Mouse (Mus musculus): ENCODE results near the gene Pacsin2. TPM values are rescaled to one million over a fixed set of nuclear protein-coding genes. Genes with fewer than 3 reads are reported as not detected.
"Not testable (repeated sequence)": the region's sequence is repeated elsewhere in the genome, so short reads cannot be mapped to it uniquely, and the experiment has no call there.

Pacsin2 gene
- polyA plus RNA-seq, 2 experiments from 2014 or later, result 18.3 to 26.6 TPM

GRCm38 (mm10) chr15:83478096-83478495, 13.7 kb upstream of the Pacsin2 start:
- no peak for ATAC-seq

GRCm38 (mm10) chr15:83476593-83477273, 12.3 kb upstream of the Pacsin2 start:
- ATAC-seq, result no peak

DNA sequence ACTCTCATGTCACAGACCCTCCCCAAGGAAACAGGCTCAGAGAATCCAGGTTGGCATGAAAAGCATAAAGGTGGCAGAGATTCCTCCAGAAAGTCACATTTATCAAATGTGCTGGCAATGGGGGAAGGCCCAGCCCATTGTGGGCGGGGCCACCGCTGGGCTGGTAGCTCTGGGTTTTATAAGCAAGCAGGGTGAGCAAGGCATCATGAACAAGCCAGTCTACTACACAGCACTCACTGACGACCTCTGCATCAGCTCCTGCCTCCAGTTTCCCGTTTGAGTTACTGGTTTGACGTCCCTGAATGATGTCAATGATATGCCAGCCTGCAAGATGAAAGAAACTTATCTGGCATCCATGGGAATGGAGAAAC, 10.0 kb upstream of the Pacsin2 start:
- ATAC-seq, result peak; percentile 56

DNA sequence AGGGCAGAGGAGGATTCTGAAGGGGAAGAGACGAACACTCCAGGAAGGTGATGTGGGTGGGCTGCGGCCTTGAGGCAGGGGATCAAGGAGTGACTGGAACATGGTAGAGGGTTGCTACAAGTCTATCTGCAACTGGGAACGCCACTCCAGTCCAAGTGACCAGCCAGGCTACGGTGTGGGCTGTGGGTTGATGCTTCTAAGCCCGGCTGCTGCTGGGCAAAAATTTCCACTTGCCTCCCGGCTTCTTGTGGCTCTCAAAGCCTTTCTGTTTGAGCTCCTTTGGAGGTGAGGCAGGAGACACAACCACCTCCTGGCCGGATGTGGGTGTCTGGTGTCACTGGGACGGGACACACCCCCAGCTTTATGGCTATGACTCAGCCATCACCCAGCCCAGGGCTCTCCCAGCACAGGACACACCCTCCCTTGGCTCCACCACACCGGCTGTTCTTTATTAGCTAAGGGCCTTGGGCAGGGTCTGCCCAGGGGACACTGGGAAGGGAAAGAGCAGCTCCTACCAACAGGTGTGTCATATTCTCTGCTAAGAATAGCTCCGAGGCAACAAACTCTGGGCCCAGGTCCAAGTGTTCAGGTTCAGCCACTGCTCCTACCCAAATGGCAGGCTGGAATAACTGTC, 9.5 kb upstream of the Pacsin2 start:
- peak; percentile 98 for ATAC-seq

GRCm38 (mm10) chr15:83473251-83473650, 8.8 kb upstream of the Pacsin2 start:
- no peak for ATAC-seq

DNA sequence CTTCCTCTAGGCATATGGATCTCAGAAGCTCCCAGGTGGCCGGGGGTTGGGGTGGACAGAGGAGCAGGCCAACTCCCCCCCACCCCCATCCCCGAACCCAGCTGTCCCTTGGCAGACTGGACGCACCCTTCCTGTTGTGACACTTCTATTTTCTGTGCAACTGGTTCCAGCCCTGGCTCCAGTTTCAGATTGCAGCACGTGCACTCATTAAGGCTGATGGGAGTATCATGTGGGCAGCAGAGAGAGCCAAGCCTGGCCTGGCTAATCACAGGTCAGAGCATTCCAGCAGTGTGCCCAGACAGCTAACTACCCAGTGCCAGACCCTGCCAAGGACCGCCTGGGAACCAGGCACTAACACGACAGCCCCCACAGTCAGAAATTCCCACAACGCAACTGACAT, 7.1 kb upstream of the Pacsin2 start:
- ATAC-seq, result no peak

DNA sequence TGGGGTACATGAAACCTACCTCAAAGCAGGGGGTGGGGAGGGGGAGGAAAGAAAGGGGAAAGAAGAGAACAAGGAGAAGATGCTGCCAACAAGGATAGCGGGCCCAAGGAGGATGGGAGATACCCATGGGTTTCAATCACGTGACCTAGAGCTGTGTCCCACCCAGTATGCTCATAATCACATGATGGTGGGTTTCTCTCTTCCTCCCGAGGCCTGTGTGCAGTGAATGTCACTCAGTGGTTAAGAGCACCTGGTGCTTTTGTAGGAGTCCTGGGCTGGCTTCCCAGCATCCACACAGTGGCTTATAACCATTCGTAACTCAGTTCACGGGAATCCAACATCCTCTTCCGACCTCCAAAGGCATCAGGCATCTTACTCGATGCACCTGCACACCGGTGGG, 6.0 kb upstream of the Pacsin2 start:
- ATAC-seq, result no peak

DNA sequence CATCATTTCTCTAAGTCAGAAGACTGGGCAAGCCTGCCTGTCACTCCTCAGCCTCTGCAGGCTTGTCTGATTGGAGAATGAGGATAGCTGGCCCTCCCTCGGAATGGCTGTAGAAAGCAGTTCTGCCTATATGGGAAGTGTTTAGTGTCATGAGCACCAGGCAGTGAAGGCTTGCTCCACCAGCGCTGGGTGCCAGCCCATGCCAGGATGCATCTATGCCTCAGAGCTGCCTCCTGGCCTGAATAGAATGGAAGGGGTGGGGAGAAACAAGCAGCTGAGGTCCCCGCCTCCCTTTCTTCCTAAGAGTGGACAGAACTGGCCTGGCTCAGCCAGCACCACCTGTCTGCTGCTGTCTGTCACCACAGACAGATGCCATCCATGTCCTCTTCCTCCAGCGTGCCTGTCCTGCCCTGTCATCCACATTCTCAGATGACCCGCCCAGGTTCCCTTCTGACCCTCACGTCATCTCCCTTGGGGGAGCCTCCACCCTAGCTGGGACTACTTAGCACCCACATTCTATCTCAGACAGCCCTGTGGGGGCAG, 4.9 kb upstream of the Pacsin2 start:
- no peak for ATAC-seq

GRCm38 (mm10) chr15:83467232-83467966, 3.0 kb upstream of the Pacsin2 start:
- no peak for ATAC-seq

DNA sequence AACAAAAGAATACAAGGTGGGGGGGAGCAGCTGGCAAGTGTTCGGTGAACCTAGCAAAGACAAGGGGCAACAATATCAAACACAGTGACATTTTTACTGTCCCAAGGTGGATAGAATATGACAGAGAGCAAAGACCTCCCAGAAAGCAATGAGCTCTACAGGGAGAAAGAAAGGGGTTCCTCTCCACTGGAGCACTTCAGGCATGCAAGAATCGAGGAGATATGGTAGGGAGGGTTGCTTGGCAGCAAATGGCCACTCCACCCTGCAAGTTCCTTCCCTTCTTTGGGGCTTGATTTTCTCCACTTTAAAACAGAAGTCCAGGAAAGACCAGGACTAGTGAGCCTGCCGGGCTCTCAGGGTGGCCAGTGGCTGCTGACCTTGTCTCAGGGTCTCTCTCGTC, 1.9 kb upstream of the Pacsin2 start:
- no peak for ATAC-seq

- peak; percentile 19 for ATAC-seq
Observed at GRCm38 (mm10) chr15:83464905-83465650, 672 bp upstream of the Pacsin2 start.

GRCm38 (mm10) chr15:83463369-83464082, 880 bp downstream of the Pacsin2 start:
- no peak for ATAC-seq

- not testable (repeated sequence) for ATAC-seq
Observed at GRCm38 (mm10) chr15:83462349-83462748, 2.1 kb downstream of the Pacsin2 start.

DNA sequence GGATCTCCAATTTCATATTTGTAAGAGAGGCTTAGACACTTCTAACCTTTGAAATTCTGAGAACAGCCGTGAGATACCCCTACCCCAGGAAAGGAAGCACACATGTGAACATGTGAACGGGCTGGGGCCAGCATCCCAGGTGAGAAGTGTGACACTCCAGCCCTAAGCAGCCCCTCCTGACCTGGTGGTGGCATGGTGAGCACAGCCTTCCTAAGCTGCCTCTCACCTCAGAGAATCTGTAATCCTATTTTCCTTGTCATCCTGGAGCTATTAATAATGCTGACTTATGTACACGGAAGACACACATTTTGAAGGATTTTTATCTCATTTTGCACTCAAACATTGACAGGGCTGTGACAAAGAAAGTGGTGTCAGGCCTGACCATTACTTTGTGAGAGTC, 3.5 kb downstream of the Pacsin2 start:
- no peak for ATAC-seq

GRCm38 (mm10) chr15:83457541-83457940, 6.9 kb downstream of the Pacsin2 start:
- no peak for ATAC-seq

DNA sequence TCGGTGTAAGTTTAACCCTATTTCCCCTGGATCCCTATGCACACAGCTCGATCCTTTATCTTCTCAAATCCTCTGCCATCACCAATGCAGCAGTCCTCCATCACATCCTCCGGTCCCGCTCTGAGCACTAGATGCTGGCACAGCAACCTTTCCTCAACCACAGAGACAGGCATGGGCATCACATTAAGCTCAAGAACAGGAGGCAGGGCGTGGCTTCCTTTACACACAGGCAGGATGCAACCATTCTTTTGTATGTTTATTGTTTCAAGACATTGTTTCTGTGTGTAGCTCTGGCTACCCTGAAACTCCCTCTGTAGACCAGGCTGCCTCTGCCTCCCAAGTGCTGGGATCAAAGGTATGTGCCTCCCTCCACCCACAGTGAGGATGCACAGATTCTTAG, 8.8 kb downstream of the Pacsin2 start:
- ATAC-seq, result peak; percentile 76

- ATAC-seq, result no peak
Observed at GRCm38 (mm10) chr15:83455034-83455433, 9.4 kb downstream of the Pacsin2 start.

- no peak for ATAC-seq
Observed at GRCm38 (mm10) chr15:83454419-83454818, 10.0 kb downstream of the Pacsin2 start.

- no peak for ATAC-seq
Observed at GRCm38 (mm10) chr15:83453879-83454278, 10.5 kb downstream of the Pacsin2 start.

- ATAC-seq, result no peak
Observed at GRCm38 (mm10) chr15:83452219-83452760, 12.1 kb downstream of the Pacsin2 start.

DNA sequence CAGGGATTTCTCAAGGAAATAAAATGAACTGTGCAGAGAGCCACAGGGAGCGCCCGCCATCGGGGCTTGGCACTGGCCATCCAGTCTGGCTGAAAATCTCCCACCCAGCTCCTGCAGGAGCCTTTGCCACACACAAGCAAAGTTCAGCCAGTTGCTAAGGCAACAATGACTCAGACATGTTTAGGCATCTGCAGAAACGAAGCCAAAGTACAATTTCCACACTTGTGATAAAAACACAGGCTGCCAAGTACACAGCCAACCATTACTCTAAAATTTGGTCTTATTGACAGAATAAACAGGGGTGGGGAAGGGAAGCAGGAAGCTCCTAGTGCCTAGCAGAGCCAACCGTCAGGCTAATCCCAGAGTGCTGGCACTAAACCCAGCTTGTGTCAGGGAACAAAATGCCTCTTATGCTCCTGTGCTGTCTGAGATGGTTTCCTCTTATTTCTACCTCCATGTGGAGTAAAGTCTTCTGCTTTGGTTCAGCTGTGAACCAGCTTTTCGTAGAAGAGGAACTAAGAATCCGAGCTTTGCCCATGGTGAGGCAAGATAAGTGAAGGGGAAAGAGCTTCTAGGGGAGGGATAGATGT, 12.7 kb downstream of the Pacsin2 start:
- no peak for ATAC-seq
